Mouse (Mus musculus) forelimb bud, embryonic 11.5 days (tissue): ENCODE results near the gene Vps18.

Experiments used
- DNase-seq: peaks from one replicate; pipeline ENCODE4 v3.0.0-alpha.2; 2012; ENCODE audit warnings: low read depth, low spot score

The Vps18 gene

DNA sequence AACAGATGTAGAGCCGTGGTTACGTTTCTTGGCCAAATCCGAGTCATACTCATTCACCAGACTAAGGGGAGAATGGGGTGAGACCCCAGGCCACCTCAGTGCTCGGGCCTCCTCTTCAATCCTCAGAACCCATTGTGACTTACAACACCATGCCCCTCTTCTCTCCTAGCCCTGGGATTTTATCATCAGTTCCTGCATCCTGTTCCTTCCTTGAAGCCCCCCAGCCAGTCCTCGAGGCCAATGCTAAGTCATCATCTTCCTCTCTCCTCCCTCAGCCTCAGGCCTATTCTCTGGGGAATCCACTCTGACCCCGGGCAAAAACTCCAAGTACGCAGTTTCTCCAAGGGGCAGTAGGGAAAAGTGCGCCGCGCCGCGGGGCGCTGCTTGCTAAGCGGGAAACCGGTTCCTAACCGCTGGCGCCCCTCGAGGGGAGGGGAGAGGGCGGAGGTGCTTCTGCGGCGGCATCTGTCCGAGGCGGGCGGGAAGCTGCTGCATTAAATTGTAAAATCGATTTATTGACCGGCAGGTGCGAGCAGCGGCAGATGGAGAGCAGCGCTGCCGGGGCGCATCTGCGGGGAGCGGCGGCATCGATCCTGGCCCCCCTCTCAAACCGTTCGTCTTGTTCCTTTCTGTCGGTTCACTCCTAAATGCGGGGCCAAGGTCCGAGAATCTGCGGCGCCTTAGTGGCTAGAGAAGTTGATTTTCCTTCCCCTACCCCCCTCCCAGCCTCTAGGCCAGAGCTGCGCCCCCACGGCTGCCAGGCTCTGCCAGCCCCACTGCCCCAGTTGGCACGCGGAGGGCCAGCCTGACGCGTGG is 33.4 kb downstream of the Vps18 start:
- DNase-seq, result no peak

DNA sequence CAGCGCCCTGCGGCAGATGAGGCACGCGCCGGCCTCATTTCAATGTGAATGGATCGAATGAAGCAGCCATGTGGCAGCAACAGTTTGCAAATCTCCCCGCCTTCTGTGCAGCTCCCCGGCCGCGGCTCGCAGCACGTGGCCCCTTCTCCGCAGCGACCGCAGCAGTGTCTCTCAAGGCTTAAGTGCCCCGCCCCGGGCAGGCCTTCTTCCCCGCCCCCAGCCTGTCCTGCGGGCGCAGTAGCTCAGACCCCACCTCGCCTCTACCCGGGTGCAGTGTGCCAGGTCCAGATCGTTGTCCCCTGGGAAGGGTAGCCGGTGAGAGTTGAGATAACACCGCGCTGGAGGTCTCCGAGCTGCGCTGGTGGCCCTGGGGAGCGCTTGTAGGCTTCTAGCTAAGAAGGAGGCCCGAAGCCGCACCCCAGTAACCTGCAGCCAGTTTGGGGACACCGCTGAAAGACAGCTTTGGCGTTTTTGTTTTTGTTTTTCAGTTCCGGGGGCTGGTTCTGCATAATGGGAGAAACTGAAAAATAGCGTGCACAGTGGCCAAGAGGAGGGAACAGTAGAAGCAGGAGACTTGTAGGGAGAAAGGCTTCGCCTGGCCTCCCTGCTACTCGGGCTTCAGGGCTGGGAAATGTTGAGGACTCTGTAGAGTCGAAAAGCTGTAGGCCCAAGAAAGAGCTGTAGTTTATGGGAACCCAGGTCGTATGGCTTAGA is 34.2 kb downstream of the Vps18 start:
- no peak for DNase-seq

DNA sequence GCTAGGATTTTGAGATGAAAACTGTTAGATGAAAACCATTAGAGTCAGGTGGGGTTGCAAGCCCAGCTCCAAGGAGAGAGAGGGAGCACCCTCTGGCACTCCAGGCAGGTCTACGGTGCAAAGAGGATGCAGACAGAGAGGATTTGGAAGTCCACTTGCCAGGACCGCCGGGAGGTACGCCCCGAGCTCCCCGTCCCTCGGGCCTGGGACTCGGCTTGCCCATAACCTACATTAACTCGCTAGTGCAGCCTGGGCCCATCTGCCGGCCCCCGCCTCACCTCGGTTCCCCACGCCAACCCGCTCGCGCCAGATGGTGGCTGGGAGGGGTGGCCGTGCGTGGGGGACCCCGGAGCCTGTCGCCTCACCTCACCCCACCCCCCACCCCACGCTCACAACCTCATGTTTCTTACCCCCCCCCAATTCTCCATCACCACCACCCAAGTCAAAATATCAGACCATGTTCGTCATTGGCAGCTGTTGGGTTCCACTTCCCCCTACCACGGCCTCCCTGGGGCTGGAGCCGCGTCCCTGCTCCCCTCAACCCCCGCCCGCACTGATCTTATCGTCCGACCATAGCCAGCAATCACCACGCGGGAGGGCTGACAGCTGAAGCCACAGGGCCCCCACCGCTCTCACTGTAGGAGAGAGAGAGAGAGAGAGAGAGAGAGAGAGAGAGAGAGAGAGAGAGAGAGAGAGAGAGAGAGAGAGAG is 35.5 kb downstream of the Vps18 start:
- no peak for DNase-seq

DNA sequence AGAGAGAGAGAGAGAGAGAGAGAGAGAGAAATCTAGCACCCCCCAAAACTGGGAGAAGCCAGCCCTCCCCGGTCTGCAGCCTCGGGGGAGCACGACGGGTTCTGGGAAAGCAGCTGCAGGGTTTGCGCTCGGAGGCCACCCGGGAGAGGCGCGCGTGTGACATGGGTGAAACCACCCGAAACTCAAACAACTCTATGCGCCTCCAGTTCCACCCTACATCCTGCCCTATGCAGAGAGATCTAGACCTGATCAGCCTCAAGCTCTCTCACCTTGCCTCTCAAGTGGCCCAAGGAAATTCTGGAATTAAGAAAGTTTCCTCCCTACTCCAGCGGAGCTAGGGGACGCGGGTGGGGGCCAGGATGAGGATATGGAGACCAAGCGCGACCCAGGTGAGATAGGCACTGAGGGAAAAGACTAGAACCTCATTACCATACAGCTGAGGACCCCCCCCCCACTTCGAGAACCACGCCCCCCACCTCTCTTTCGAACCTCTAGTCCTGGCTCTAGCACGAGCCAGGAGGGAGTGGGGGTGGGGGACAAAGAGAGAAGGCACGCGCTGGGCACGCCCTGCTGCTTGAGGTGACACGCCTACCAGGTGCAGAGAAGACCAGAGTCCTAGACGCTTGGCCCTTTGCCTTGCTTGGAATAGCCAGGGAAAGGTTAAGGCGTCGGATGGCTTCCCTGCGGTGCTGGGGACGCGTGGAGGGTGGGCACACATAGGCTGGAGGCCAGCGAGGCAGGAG is 36.2 kb downstream of the Vps18 start:
- DNase-seq, result no peak

DNA sequence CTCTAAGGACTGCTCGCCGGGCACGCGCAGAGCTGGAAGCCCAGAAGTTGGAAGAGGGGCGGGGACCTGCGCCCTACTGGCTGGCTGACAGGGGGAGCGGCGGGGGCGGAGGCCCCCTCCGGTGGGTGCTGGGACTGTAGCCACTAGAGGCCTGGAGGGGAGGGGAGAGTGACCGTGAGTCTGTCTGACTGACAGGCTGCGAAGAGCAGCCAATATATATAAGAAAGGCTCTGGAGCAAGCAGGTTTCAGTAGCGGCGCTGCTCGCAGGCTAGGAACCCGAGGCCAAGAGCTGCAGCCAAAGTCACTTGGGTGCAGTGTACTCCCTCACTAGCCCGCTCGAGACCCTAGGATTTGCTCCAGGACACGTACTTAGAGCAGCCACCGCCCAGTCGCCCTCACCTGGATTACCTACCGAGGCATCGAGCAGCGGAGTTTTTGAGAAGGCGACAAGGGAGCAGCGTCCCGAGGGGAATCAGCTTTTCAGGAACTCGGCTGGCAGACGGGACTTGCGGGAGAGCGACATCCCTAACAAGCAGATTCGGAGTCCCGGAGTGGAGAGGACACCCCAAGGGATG is 37.1 kb downstream of the Vps18 start, which contains the start of gene Dll4:
TSS of gene Dll4 (plus strand) at position 217 of the 576 bp plus-strand sequence.
- DNase-seq, result no peak

DNA sequence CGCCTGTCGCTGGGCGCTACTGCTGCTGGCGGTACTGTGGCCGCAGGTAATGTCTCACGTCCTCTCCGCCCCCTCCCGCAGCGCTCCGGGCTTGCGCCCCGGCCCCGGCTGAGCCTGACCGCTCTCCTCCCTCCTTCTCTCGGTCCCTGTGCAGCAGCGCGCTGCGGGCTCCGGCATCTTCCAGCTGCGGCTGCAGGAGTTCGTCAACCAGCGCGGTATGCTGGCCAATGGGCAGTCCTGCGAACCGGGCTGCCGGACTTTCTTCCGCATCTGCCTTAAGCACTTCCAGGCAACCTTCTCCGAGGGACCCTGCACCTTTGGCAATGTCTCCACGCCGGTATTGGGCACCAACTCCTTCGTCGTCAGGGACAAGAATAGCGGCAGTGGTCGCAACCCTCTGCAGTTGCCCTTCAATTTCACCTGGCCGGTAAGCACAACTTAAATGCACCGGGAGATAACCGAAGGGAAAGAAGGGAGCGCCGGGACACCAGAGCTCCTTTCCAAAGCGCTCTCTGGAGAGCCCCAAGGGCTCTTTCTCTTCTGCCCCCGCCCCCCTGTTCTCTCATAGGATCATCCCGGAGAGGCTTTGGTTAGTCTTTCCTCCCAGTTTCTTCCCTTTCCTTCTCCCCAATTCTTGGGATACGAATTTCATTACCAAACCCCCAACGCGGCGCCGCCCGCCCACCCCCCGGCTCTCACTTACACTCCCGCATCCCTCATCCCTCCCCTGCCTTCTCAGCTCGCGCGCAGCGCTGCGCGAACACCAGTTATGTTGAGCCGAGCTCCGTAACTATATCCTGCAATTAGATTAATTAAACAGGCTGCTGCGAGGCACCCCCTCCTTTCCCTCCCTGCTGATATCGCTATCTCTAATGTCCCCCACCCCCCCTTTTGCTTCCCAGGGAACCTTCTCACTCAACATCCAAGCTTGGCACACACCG is 37.9 kb downstream of the Vps18 start:
- DNase-seq, result no peak

DNA sequence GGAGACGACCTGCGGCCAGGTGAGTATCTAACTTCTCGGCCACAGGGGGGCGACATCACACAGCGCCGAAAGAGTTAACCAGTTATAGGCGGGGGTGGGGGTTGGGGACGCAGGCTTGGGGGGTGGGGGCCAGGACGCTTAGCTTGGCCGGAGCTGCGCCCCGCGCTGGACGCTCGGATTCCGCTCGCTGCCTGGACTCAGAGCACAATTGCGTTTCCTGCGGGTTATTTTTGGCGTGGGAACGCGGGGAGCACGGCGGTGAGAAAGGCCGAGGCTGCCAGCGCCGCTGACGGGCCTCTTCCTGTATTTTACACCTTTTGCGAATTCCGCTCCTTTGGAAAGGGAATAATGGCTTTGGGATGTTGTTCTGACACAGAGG is 38.6 kb downstream of the Vps18 start:
- DNase-seq, result no peak

DNA sequence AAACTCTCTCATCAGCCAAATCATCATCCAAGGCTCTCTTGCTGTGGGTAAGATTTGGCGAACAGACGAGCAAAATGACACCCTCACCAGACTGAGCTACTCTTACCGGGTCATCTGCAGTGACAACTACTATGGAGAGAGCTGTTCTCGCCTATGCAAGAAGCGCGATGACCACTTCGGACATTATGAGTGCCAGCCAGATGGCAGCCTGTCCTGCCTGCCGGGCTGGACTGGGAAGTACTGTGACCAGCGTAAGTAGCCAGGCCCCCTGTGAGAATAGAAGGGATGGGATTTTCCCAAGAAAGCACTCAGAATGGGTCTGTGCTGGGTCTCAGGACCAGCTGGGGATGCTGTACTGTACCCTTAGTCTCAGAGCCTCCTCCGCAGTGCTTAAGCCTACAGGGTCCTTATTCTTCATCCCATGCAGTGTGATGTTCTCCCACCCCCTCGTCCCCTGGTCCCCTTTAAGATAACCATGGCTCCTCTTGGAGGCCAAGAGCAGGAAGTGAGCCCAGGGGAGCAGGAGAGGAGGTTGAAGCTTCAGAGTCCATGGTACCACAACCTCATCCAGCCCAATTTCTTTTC is 39.5 kb downstream of the Vps18 start:
- DNase-seq, result no peak

DNA sequence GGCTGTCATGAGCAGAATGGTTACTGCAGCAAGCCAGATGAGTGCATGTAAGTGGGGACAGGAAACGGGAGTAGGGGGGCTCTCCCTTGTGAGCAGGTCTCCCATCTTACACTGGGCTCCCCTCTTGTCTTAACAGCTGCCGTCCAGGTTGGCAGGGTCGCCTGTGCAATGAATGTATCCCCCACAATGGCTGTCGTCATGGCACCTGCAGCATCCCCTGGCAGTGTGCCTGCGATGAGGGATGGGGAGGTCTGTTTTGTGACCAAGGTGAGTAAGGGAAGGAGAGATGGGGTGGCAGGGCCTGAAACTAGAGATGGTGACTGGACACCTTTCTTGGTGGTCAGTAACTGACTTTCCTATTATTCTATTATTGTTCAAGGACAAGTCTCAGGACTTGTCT is 40.0 kb downstream of the Vps18 start:
- DNase-seq, result no peak

DNA sequence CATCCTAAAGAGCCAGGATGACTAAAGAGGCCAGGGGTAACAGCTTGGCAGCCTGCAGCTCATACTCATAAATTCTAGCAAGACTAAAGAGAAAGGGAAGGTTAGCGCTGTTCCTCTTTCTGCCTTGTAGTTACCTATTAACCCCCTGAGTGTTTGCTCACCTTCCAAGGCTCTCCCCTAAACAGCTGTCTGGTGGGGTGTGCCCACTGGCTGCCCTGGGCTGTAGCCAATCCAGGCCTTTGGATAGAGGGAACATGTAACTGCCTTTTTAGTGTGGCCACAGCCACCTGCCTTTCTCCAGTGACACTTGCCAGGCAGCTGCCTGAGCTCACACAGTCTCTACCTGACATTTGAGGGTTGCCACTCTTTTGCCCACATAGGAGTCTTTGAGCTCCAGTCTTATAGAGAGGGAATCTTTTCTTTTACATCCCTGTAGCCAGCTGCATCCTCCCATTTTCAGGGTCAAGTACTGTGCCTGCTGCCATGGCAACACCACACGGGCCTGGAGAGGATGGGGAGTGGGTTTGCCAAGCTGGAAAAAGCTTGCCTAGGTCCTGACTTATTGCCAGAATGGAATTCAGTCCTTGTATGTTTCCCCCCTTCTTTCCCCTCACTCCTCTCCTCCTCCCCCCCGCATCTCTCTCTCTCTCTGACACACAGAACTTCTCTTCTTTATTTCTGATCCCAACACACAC is 40.7 kb downstream of the Vps18 start:
- no peak for DNase-seq

DNA sequence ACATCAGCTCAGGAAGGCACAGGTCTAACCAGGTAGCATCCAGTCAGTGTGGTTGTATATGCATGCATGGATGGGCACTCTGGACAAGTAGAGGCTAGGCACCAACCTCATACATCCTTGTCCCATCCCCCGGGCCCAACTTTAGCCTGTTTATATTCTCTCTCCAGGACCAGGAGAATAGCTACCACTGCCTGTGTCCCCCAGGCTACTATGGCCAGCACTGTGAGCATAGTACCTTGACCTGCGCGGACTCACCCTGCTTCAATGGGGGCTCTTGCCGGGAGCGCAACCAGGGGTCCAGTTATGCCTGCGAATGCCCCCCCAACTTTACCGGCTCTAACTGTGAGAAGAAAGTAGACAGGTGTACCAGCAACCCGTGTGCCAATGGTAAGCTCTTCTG is 42.3 kb downstream of the Vps18 start:
- DNase-seq, result no peak

DNA sequence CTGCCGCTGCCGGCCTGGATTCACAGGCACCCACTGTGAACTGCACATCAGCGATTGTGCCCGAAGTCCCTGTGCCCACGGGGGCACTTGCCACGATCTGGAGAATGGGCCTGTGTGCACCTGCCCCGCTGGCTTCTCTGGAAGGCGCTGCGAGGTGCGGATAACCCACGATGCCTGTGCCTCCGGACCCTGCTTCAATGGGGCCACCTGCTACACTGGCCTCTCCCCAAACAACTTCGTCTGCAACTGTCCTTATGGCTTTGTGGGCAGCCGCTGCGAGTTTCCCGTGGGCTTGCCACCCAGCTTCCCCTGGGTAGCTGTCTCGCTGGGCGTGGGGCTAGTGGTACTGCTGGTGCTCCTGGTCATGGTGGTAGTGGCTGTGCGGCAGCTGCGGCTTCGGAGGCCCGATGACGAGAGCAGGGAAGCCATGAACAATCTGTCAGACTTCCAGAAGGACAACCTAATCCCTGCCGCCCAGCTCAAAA is 43.7 kb downstream of the Vps18 start:
- no peak for DNase-seq

DNA sequence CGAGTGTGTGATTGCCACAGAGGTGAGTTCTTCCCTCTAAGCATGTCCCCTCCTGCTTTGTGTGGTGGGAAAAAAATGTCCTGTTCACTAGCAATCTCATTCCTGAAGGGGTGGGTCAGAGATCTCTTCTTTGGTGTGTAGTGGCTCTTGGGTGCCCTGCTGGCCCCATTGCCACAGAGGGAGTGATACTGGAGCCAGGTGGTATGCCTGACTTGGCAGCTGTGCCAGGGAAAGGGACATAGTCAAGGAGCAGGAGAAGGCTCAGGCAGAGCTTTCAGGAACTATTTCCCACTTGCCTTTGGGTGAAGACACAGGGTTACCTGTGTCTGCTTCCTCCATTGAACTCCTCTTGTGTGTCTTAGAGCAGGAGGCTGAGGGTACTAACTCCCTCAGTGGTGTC is 45.6 kb downstream of the Vps18 start:
- no peak for DNase-seq

DNA sequence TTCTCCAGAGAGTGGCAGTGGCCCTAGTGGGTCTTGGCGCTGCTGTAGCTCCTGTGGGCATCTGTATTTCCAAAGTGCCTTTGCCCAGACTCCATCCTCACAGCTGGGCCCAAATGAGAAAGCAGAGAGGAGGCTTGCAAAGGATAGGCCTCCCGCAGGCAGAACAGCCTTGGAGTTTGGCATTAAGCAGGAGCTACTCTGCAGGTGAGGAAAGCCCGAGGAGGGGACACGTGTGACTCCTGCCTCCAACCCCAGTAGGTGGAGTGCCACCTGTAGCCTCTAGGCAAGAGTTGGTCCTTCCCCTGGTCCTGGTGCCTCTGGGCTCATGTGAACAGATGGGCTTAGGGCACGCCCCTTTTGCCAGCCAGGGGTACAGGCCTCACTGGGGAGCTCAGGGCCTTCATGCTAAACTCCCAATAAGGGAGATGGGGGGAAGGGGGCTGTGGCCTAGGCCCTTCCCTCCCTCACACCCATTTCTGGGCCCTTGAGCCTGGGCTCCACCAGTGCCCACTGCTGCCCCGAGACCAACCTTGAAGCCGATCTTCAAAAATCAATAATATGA is 46.5 kb downstream of the Vps18 start:
- DNase-seq, result no peak

DNA sequence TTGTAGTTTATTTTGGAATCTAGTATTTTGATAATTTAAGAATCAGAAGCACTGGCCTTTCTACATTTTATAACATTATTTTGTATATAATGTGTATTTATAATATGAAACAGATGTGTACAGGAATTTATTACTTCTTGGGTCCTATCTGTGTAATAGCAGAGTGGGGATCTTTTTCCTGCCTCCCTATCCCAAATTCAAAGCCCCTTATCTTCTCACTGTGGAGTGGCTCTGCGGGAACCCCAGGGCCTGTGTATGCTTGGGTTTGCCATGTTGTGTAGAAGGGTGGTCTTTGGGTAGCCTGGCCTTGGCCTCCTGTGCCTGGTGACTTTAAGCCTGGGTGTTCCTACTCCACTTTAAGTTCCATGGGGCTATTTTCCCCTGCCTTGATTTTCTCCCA is 47.0 kb downstream of the Vps18 start:
- DNase-seq, result no peak

DNA sequence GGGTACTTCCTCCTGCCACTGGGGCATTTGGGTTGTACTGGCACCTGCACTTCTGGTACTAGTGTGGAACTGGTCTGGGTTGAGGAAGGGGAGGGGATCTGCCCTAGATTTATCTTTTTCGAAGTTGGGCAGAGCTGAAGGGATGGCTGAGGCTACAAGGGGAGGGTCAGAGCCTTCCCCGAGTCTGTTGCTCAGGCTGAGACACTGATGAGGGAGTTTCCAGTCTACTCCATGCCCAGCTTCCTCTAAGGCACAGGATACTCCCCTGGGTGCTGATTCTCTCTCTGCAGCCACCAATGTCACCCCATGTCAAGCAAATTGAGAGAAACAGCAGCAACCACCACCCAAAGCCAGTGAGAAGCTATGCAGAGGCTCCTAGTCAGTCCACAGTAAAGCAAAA is 47.5 kb downstream of the Vps18 start:
- DNase-seq, result no peak

DNA sequence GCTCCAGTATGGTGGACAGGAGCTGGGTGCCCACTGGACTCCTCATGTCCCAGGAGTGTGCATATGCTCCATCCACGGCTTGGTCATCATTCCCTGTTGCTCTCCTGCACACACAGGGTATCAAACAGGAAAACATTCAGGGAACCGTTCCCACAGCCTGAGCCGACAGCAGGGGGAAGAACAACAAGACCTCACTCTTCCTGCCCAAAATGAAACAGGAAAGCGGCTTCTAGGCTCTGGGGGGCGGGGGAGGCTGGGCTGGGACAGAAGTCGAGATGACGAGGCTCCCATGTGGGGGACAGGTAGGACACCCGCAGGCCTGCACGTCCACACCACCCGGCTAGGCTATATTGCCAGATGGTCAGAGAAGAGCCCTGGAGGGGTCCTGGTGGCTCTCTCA is 47.9 kb downstream of the Vps18 start:
- no peak for DNase-seq

DNA sequence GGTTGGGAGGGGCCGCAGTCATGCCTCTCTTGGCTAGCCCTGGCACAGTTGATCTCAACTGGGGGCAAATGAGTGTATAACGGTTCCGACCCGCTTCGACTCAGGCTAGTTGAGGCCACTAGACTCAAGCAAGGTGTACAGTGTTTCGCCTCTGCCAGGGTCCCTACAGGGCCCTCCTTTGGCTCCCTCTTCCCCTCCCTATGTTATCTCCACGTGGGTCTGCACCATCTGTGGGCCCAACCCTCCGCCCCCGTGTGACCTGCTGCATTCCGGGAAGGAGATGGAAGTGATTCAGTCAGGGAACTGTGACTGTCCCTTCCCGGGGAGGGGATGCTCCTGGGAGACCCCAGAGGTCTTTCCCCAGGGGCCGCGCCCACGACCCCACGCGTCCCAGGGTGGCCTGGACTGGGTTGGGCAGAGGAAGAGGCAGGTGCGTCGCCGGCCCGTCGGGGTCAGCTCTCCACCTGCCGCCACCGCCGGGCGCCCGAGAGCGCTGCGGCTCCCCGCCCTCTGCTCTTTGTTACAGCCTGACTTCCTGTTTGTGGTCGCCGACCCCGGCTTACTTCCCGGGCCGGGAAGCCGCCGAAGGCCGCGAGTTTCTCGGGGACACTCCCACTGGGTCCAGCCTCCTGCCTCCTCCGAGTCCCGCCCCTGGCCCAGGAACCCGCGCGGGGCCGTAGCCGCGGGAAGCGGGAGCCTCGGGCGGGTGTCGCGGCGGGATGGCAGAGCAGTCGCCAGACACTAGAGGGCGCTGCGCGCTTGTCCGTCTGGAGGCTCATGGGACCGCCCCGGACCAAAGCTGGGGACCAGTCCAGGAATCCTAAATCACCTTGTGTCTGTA is 49.1 kb downstream of the Vps18 start:
- peak; percentile 78 for DNase-seq
